Mouse (Mus musculus) midbrain, postnatal 0 days (tissue): Measurements from ENCODE around the gene Ltbr. TPM values are rescaled to one million over a fixed set of nuclear protein-coding genes. Genes with fewer than 3 reads are reported as not detected.

Experiments
- ATAC-seq: fragments of 200-750 bp; cut with Nextera tagmentation; 2 replicates; pipeline ENCODE4 v1.8.0; 2017; ENCODE audit warnings: moderate number of reproducible peaks, mild to moderate bottlenecking, moderate TSS enrichment, moderate library complexity; ENCODE audit not compliant: low FRiP score
- DNase-seq: peaks from one replicate; pipeline ENCODE4 v3.0.0-alpha.2; 2015; ENCODE audit warnings: low spot score
- H3K27ac ChIP-seq: fragments of 300-500 bp; sonication (generic); 2 replicates; pipeline ENCODE4 v1.5.1; 2014; ENCODE audit warnings: low read depth, mild to moderate bottlenecking, low read length, mixed read lengths
- H3K27me3 ChIP-seq: fragments of 300-500 bp; sonication (generic); 2 replicates; pipeline ENCODE4 v1.6.1; 2014; ENCODE audit warnings: low read length, control low read depth, mixed read lengths; ENCODE audit not compliant: insufficient read depth
- H3K36me3 ChIP-seq: fragments of 300-500 bp; sonication (generic); 2 replicates; pipeline ENCODE4 v1.6.1; 2014; ENCODE audit warnings: low read length, control low read depth, mixed read lengths; ENCODE audit not compliant: insufficient read depth
- H3K4me1 ChIP-seq: fragments of 300-500 bp; sonication (generic); 2 replicates; pipeline ENCODE4 v1.6.1; 2014; ENCODE audit warnings: mild to moderate bottlenecking, control low read depth, antibody characterized with exemption, low read length, mixed read lengths; ENCODE audit not compliant: insufficient read depth
- H3K4me2 ChIP-seq: fragments of 300-500 bp; sonication (generic); 2 replicates; pipeline ENCODE4 v1.6.1; 2014; ENCODE audit warnings: low read depth, mild to moderate bottlenecking, low read length, mixed read lengths; ENCODE audit not compliant: poor library complexity, severe bottlenecking
- H3K4me3 ChIP-seq: fragments of 300-500 bp; sonication (generic); 2 replicates; pipeline ENCODE4 v1.5.1; 2014; ENCODE audit warnings: low read depth, mild to moderate bottlenecking, low read length, moderate library complexity
- H3K9ac ChIP-seq: fragments of 300-500 bp; sonication (generic); replicated peaks from 2 replicates; pipeline ENCODE4 v1.6.1; 2014; ENCODE audit warnings: mild to moderate bottlenecking, low read length, moderate library complexity, mixed read lengths; ENCODE audit not compliant: poor library complexity, severe bottlenecking
- H3K9me3 ChIP-seq: fragments of 300-500 bp; sonication (generic); 2 replicates; pipeline ENCODE4 v1.6.1; 2016; ENCODE audit warnings: low read length, control low read depth
- CTCF ChIP-seq: IDR thresholded peaks from 2 replicates; pipeline ENCODE4 v1.5.1; 2016; ENCODE audit warnings: antibody characterized with exemption, mild to moderate bottlenecking
- WGBS: fragments of 180-500 bp; shearing (Covaris S2); extraction: QIAGEN DNeasy Blood & Tissue Kit; methylation state at CpG from one replicate; pipeline ENCODE4 v1.1.7; 2014; 5-methylcytosine and 5-hydroxymethylcytosine counted together
- polyA plus RNA-seq: library from polyadenylated mRNA; unstranded; fragments of >200 nt; fragmentation: Nextera tagmentation; extraction: Ambion mirVana; gene quantifications from 2 replicates; pipeline ENCODE4 v1.2.1, GENCODE M21; 2015
- total RNA-seq: library from RNA; depleted of rRNA; stranded (reverse); fragments of >200 nt; gene quantifications from 2 replicates; pipeline ENCODE4 v1.2.3, GENCODE M21; 2014

Ltbr gene
- total and polyA plus RNA-seq, 2 experiments from 2014 or later = 14.5 to 24.4 TPM

DNA sequence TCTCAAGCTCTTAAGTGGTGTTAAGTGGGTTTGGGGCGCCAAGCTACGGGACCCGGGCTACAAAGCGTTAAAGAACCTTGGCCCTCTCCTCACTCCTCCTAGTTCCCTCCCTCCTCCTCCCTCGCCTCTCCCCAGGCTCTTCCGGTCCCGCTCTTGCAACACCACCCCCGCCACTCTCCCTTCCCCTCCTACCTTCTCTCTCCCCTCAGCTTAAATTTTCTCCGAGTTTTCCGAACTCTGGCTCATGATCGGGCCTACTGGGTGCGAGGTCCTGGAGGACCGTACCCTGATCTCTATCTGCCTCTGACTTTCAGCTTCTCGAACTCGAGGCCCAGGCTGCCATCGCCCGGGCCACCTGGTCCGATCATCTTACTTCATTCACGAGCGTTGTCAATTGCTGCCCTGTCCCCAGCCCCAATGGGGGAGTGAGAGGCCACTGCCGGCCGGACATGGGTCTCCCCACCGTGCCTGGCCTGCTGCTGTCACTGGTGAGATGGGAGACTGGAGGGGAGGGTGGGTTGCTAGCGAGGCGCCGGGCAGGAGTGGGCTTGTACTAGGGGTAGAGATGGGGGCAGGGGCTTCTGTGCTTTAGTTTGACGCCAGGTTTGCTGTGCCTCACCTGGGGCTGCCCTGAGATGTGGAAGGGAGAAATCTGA is 36.0 kb upstream of the Ltbr start:
- ATAC-seq = no peak
- DNase-seq = peak; percentile 42
- peak overlapping the region; percentile 29 for H3K4me3 ChIP-seq
- TF ChIP-seq CTCF = no peak
- H3K36me3 ChIP-seq = no peaks in the 10 kb centered on the region
- H3K27ac ChIP-seq = peak overlapping the region; percentile 32; the same call in 1 of the 2 replicates
- H3K4me1 ChIP-seq = no peaks in the 10 kb centered on the region
- peak overlapping the region; percentile 46 for H3K4me2 ChIP-seq
- 3% methylated on average over 26 of the region's 27 CpGs for WGBS
- no peaks in the 10 kb centered on the region for H3K9me3 ChIP-seq
- H3K9ac ChIP-seq = no peak overlapping the region; the same call in 1 of the 2 replicates
- peaks cover 7% of the 10 kb centered on the region; the same call in 1 of the 2 replicates for H3K27me3 ChIP-seq

DNA sequence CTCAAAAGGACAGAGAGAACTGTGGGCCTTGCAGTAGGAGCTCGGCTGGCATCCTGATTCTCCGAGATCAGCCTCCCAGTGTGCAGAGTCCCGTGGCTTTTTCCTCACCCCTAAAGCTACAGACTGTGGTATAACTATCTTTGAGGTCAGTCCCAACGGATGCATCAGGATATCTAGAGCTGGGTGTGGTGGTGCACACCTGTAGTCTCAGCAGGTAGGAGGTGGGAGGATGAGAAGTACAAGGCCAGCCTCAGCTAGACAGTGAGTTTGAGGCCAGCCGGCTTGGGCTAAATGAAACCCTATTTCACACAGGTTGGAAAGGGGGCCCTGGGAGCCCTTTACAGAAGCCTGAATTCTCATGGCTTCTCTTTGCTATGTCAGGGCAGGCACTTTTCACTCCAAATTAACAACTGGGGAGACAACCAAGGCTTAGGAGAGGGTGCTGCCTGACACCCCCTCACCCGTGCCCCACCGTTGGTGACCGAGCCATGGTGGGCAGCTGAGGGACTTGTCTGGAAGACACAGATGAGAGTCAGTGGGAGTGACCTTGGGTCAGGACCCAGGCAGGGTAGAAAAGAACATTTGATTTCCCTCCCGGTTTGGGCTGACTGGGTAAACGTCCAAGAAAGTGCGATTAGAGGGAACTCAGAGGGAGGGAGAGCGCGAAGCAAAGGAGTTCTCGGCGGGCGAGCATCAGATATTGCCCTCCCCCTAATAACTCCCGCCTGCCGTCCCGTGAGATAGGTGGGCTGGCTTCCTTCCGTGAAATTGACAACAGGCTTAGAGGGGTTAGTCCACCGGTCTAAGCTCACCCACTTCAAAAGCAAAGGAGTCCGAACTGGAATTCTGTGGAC is 35.3 kb upstream of the Ltbr start, which contains the start of gene Tnfrsf1a:
Tnfrsf1a (plus strand) TSS at position 642 of the 854 bp plus-strand sequence.
- WGBS = 9% methylated on average over 22 of the region's 22 CpGs
- H3K27me3 ChIP-seq = peaks cover 8% of the 10 kb centered on the region; the same call in 1 of the 2 replicates
- H3K4me3 ChIP-seq = peak within 1 kb of the TSS; percentile 29
- no peaks in the 10 kb centered on the region for H3K4me1 ChIP-seq
- H3K4me2 ChIP-seq = peak within 1 kb of the TSS; percentile 46
- H3K9ac ChIP-seq = no peak within 1 kb of the TSS; the same call in 1 of the 2 replicates
- H3K36me3 ChIP-seq = no peaks in the 10 kb centered on the region
- no peaks in the 10 kb centered on the region for H3K9me3 ChIP-seq
- DNase-seq = no peak
- no peak for ATAC-seq
- no peak for TF ChIP-seq CTCF
- H3K27ac ChIP-seq = peak within 1 kb of the TSS; percentile 32; the same call in 1 of the 2 replicates

DNA sequence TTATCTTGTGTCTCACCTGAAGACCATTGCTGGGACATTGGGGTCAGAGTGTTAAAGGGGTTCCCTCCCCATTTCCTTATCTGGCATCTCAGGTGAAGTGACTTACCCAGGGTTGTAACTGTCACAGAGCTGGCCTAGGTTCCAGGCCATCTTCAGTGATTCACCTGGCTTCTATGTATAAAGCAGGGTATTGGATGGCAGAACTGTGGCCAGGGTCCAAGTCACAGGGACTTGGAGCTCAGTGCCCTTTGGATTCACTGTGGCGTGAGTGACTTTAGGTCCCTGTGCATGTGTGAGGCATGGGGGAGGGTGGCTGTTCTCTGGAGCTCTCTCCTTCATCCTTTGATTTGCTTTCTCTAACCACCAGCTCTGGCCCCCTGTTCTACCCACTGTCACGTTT is 32.3 kb upstream of the Ltbr start:
- H3K4me3 ChIP-seq = no peak overlapping the region
- no peak for ATAC-seq
- no peak overlapping the region for H3K4me2 ChIP-seq
- H3K36me3 ChIP-seq = no peaks in the 10 kb centered on the region
- H3K9ac ChIP-seq = no peak overlapping the region
- H3K9me3 ChIP-seq = no peaks in the 10 kb centered on the region
- TF ChIP-seq CTCF = no peak
- DNase-seq = no peak
- no peak overlapping the region for H3K27ac ChIP-seq
- H3K4me1 ChIP-seq = no peaks in the 10 kb centered on the region
- peaks cover 10% of the 10 kb centered on the region; the same call in 1 of the 2 replicates for H3K27me3 ChIP-seq
- 55% methylated on average over 2 of the region's 2 CpGs for WGBS

DNA sequence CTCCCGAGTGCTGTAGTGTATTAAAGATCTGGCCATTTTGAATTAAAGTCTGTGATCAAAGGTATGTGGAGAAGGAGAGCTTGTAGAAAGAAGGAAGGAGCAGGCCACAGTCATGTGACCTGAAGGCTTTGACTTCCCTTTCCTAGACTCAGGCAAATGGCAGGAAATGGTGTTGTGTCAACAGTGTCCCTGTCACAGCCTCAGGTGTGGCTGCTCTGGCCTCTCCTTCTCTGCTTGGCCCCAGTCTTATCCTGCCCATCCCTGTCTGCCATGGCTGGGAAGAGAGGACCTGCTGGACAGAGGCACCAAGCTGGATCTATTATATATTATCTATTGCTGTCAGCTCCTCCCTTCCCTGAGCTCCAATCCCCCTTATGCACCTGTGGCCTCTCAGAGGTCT is 31.9 kb upstream of the Ltbr start:
- ATAC-seq = no peak

DNA sequence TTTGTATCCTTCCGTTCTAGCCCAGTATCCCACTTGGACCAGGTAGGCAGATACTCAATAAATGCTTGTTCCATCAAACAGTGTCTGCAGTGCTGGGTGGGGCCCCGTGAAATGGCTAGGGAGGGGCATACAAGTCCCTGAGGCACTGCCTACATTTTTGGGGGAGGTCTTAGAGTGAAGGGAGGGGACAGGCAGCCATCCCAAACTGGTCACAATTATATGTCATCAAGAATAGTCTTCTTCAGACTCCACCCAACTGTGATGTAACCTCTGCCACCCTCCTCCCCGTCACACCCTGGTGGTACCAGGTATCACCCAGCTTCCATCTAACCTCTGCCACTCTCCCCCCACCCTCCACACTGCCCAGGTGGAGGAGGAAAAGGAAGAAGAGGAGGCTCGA is 31.2 kb upstream of the Ltbr start:
- H3K4me1 ChIP-seq = no peaks in the 10 kb centered on the region
- H3K27ac ChIP-seq = no peak overlapping the region
- no peak overlapping the region for H3K4me2 ChIP-seq
- WGBS = 70% methylated on average over 4 of the region's 4 CpGs
- DNase-seq (no peak), ATAC-seq (no peak)
- no peak for TF ChIP-seq CTCF
- H3K4me3 ChIP-seq = no peak overlapping the region
- H3K9me3 ChIP-seq = no peaks in the 10 kb centered on the region
- H3K27me3 ChIP-seq = peaks cover 5% of the 10 kb centered on the region; the same call in 1 of the 2 replicates
- no peaks in the 10 kb centered on the region for H3K36me3 ChIP-seq
- H3K9ac ChIP-seq = no peak overlapping the region

More for the DNA sequence above, 31.9 kb upstream of the Ltbr start:
- no peak overlapping the region for H3K4me2 ChIP-seq
- no peaks in the 10 kb centered on the region for H3K9me3 ChIP-seq
- peaks cover 10% of the 10 kb centered on the region; the same call in 1 of the 2 replicates for H3K27me3 ChIP-seq
- no peak overlapping the region for H3K9ac ChIP-seq
- no peak for DNase-seq
- no peak for TF ChIP-seq CTCF
- WGBS = 78% methylated on average over 1 of the region's 1 CpGs
- H3K36me3 ChIP-seq = no peaks in the 10 kb centered on the region
- H3K4me1 ChIP-seq = no peaks in the 10 kb centered on the region
- no peak overlapping the region for H3K4me3 ChIP-seq
- H3K27ac ChIP-seq = no peak overlapping the region
